Mouse (Mus musculus): ENCODE data around the gene Rftn2.

- TF ChIP-seq CTCF (IDR thresholded peaks at IDR 0.05) (peak; percentile 50), EP300 (IDR thresholded peaks at IDR 0.05) (no peak)
Measured at GRCm38 (mm10) chr1:55185718-55186117, 40.9 kb downstream of the Rftn2 start.

Measured in lung, postnatal 0 days (tissue).